In genomic region chr10:67328208-67328607, GRCm38 (mm10) we compare ENCODE assay signal across 24 mouse cellular contexts. TPM values are rescaled to one million over a fixed set of nuclear protein-coding genes. Genes with fewer than 3 reads are reported as not detected.
DNase-seq lines count a peak whose midpoint lies in the region; ATAC-seq and TF ChIP-seq lines count a peak whose summit lies in the region.
"Had no signal": no experiment of that assay in that cellular context is flagged by ENCODE, and none has a peak within 500 bp of the region (broad histone marks: within the 10 kb centered on the region; RNA-seq: fewer than 3 reads in every experiment).

No protein-coding gene starts in this region.

- no peaks in the 10 kb centered on the region for H3K36me3 ChIP-seq in forebrain, embryonic 14.5 days (ENCODE audit: control insufficient read depth, insufficient read depth, low read length)
- no peaks in the 10 kb centered on the region for H3K36me3 ChIP-seq in forebrain, postnatal 0 days (ENCODE audit: insufficient read depth)
- no peaks in the 10 kb centered on the region for H3K36me3 ChIP-seq in hindbrain, embryonic 13.5 days
- no peaks in the 10 kb centered on the region for H3K36me3 ChIP-seq in hindbrain, embryonic 16.5 days (ENCODE audit: control insufficient read depth, insufficient read depth, low read length)
- H3K36me3 ChIP-seq in midbrain, embryonic 11.5 days (ENCODE audit: control insufficient read depth, insufficient read depth, low read length) = no peaks in the 10 kb centered on the region
- H3K36me3 ChIP-seq in midbrain, postnatal 0 days (ENCODE audit: insufficient read depth, low read length) = no peaks in the 10 kb centered on the region
- H3K36me3 ChIP-seq: embryonic facial prominence, embryonic 10.5 days; embryonic facial prominence, embryonic 12.5 days had no signal

- 86% methylated on average over 5 of the region's 5 CpGs for WGBS in forebrain, embryonic 14.5 days
- 84% methylated on average over 5 of the region's 5 CpGs for WGBS in forebrain, postnatal 0 days
- 76% methylated on average over 5 of the region's 5 CpGs for WGBS in hindbrain, embryonic 13.5 days
- 82% methylated on average over 5 of the region's 5 CpGs for WGBS in hindbrain, embryonic 16.5 days
- WGBS in midbrain, embryonic 11.5 days = 83% methylated on average over 5 of the region's 5 CpGs
- WGBS in midbrain, postnatal 0 days = 92% methylated on average over 5 of the region's 5 CpGs

- TF ChIP-seq CTCF in forebrain, postnatal 0 days (IDR thresholded peaks at IDR 0.05; ENCODE audit: low read depth) = no peak
- no peak for TF ChIP-seq CTCF in midbrain, postnatal 0 days (IDR thresholded peaks at IDR 0.05)

- no peak for DNase-seq in forebrain, embryonic 14.5 days (ENCODE audit: low spot score)
- DNase-seq in forebrain, postnatal 0 days = no peak
- DNase-seq in midbrain, embryonic 11.5 days (ENCODE audit: low spot score, missing footprints) = peak; percentile 47
- DNase-seq in midbrain, postnatal 0 days (ENCODE audit: low spot score) = no peak
- DNase-seq: adrenal gland, adult 8-10 months; adrenal gland, postnatal 14 days; adrenal gland, postnatal 36 days; B cell, adult 2 months; cerebellum, adult 11-12 months; cerebellum, adult 2 months; cerebellum, adult 9-10 months; cerebellum, postnatal 10 days; cerebellum, postnatal 25 days had no signal

- no peak overlapping the region for H3K27ac ChIP-seq in forebrain, embryonic 14.5 days (ENCODE audit: low read depth, low read length)
- no peak overlapping the region for H3K27ac ChIP-seq in forebrain, postnatal 0 days (ENCODE audit: low read depth, low read length)
- no peak overlapping the region for H3K27ac ChIP-seq in hindbrain, embryonic 13.5 days
- no peak overlapping the region for H3K27ac ChIP-seq in hindbrain, embryonic 16.5 days (ENCODE audit: low read depth, low read length)
- H3K27ac ChIP-seq in midbrain, embryonic 11.5 days (ENCODE audit: low read depth, low read length) = no peak overlapping the region
- no peak overlapping the region for H3K27ac ChIP-seq in midbrain, postnatal 0 days (ENCODE audit: low read depth, low read length)
- H3K27ac ChIP-seq: embryonic facial prominence, embryonic 10.5 days; embryonic facial prominence, embryonic 12.5 days; forebrain, embryonic 13.5 days had no signal

- H3K4me3 ChIP-seq in forebrain, embryonic 14.5 days (ENCODE audit: low read depth, low read length) = no peak overlapping the region
- H3K4me3 ChIP-seq in forebrain, postnatal 0 days (ENCODE audit: low read depth, low read length) = no peak overlapping the region
- H3K4me3 ChIP-seq in hindbrain, embryonic 13.5 days = no peak overlapping the region
- H3K4me3 ChIP-seq in hindbrain, embryonic 16.5 days (ENCODE audit: low read length) = no peak overlapping the region
- H3K4me3 ChIP-seq in midbrain, embryonic 11.5 days (ENCODE audit: low read depth, low read length) = no peak overlapping the region
- no peak overlapping the region for H3K4me3 ChIP-seq in midbrain, postnatal 0 days (ENCODE audit: low read depth, low read length)
- H3K4me3 ChIP-seq: embryonic facial prominence, embryonic 10.5 days; embryonic facial prominence, embryonic 12.5 days; forebrain, embryonic 13.5 days had no signal

- no peak overlapping the region for H3K4me2 ChIP-seq in forebrain, embryonic 14.5 days (ENCODE audit: low read length)
- H3K4me2 ChIP-seq in forebrain, postnatal 0 days (ENCODE audit: low read depth) = no peak overlapping the region
- H3K4me2 ChIP-seq in hindbrain, embryonic 13.5 days = no peak overlapping the region
- H3K4me2 ChIP-seq in hindbrain, embryonic 16.5 days (ENCODE audit: low read length) = no peak overlapping the region
- H3K4me2 ChIP-seq in midbrain, embryonic 11.5 days = no peak overlapping the region
- no peak overlapping the region for H3K4me2 ChIP-seq in midbrain, postnatal 0 days (ENCODE audit: low read depth, low read length, poor library complexity, severe bottlenecking)
- H3K4me2 ChIP-seq: embryonic facial prominence, embryonic 12.5 days; forebrain, embryonic 13.5 days had no signal

- no peaks in the 10 kb centered on the region for H3K27me3 ChIP-seq in forebrain, embryonic 14.5 days (replicated peaks; ENCODE audit: control insufficient read depth, insufficient read depth, low read length)
- H3K27me3 ChIP-seq in forebrain, postnatal 0 days (ENCODE audit: insufficient read depth, low read length) = no peaks in the 10 kb centered on the region
- 0 out of 2 replicates have a peak, but pooled peaks cover 5% of the 10 kb centered on the region for H3K27me3 ChIP-seq in hindbrain, embryonic 13.5 days
- H3K27me3 ChIP-seq in hindbrain, embryonic 16.5 days (replicated peaks; ENCODE audit: control insufficient read depth, insufficient read depth, low read length) = no peaks in the 10 kb centered on the region
- no peaks in the 10 kb centered on the region for H3K27me3 ChIP-seq in midbrain, embryonic 11.5 days (ENCODE audit: control insufficient read depth, insufficient read depth, low read length)
- no peaks in the 10 kb centered on the region for H3K27me3 ChIP-seq in midbrain, postnatal 0 days (ENCODE audit: insufficient read depth, low read length)
- H3K27me3 ChIP-seq: CH12.LX; embryonic facial prominence, embryonic 12.5 days; forebrain, embryonic 13.5 days had no signal

- no peak overlapping the region for H3K9ac ChIP-seq in forebrain, embryonic 14.5 days (ENCODE audit: low read length)
- no peak overlapping the region for H3K9ac ChIP-seq in forebrain, postnatal 0 days
- H3K9ac ChIP-seq in hindbrain, embryonic 13.5 days = no peak overlapping the region
- H3K9ac ChIP-seq in hindbrain, embryonic 16.5 days (ENCODE audit: low read depth, low read length) = no peak overlapping the region
- H3K9ac ChIP-seq in midbrain, embryonic 11.5 days (ENCODE audit: low read length) = no peak overlapping the region
- no peak overlapping the region for H3K9ac ChIP-seq in midbrain, postnatal 0 days (replicated peaks; ENCODE audit: low read length, poor library complexity, severe bottlenecking)
- H3K9ac ChIP-seq: embryonic facial prominence, embryonic 12.5 days; forebrain, embryonic 13.5 days had no signal

- no peaks in the 10 kb centered on the region for H3K4me1 ChIP-seq in forebrain, embryonic 14.5 days (ENCODE audit: control insufficient read depth, insufficient read depth, low read length)
- no peaks in the 10 kb centered on the region for H3K4me1 ChIP-seq in forebrain, postnatal 0 days (ENCODE audit: insufficient read depth)
- no peaks in the 10 kb centered on the region for H3K4me1 ChIP-seq in hindbrain, embryonic 13.5 days (replicated peaks)
- H3K4me1 ChIP-seq in hindbrain, embryonic 16.5 days (ENCODE audit: control insufficient read depth, insufficient read depth, low read depth, low read length) = no peaks in the 10 kb centered on the region
- 0 out of 2 replicates have a peak, but pooled peaks cover 3% of the 10 kb centered on the region for H3K4me1 ChIP-seq in midbrain, embryonic 11.5 days (ENCODE audit: control insufficient read depth, insufficient read depth, low read length)
- H3K4me1 ChIP-seq in midbrain, postnatal 0 days (ENCODE audit: insufficient read depth, low read length) = no peaks in the 10 kb centered on the region
- H3K4me1 ChIP-seq: embryonic facial prominence, embryonic 12.5 days; forebrain, embryonic 13.5 days had no signal

- no peaks in the 10 kb centered on the region for H3K9me3 ChIP-seq in forebrain, embryonic 14.5 days (replicated peaks; ENCODE audit: control insufficient read depth, low read length)
- H3K9me3 ChIP-seq in forebrain, postnatal 0 days (ENCODE audit: low read length) = no peaks in the 10 kb centered on the region
- H3K9me3 ChIP-seq in hindbrain, embryonic 13.5 days = no peaks in the 10 kb centered on the region
- H3K9me3 ChIP-seq in hindbrain, embryonic 16.5 days (ENCODE audit: control insufficient read depth, low read length) = no peaks in the 10 kb centered on the region
- H3K9me3 ChIP-seq in midbrain, embryonic 11.5 days (ENCODE audit: control insufficient read depth, low read length) = no peaks in the 10 kb centered on the region
- H3K9me3 ChIP-seq in midbrain, postnatal 0 days (ENCODE audit: low read length) = no peaks in the 10 kb centered on the region
- H3K9me3 ChIP-seq: embryonic facial prominence, embryonic 10.5 days; embryonic facial prominence, embryonic 12.5 days; forebrain, embryonic 13.5 days; G1E had no signal

- ATAC-seq in forebrain, embryonic 14.5 days = peak; percentile 32; the same call in 1 of the 2 replicates
- ATAC-seq in forebrain, postnatal 0 days = no peak
- ATAC-seq in hindbrain, embryonic 13.5 days (ENCODE audit: low FRiP score) = 0 out of 2 replicates have a peak, but pooled peaks have one; percentile 52
- ATAC-seq in hindbrain, embryonic 16.5 days = no peak
- no peak for ATAC-seq in midbrain, embryonic 11.5 days (ENCODE audit: low FRiP score)
- ATAC-seq in midbrain, postnatal 0 days (ENCODE audit: low FRiP score) = no peak
- ATAC-seq: activated CD4-positive, CD25-positive, alpha-beta regulatory T cell, adult 4 months; CD4-positive, CD25-positive, alpha-beta regulatory T cell, adult 4 months; forebrain, embryonic 13.5 days; forebrain, embryonic 16.5 days; Patski had no signal

RNA-seq across cellular contexts. Expression of gene Nrbf2, which starts 43.1 kb away (rescaled TPM):
- 41.7 and 48.5 TPM in 2 replicates for polyA plus RNA-seq in forebrain, embryonic 14.5 days (2014; fragmentation: Nextera tagmentation; extraction: Ambion mirVana)
- total RNA-seq in forebrain, postnatal 0 days (2014; rRNA removed) = 16.8 and 26.4 TPM in 2 replicates
- polyA plus RNA-seq in forebrain, postnatal 0 days (2015; fragmentation: Nextera tagmentation; extraction: Ambion mirVana) = 37.2 and 39.8 TPM in 2 replicates
- polyA plus RNA-seq in hindbrain, embryonic 13.5 days (2015; fragmentation: Nextera tagmentation; extraction: Ambion mirVana) = 44.0 and 44.5 TPM in 2 replicates
- 38.5 and 40.6 TPM in 2 replicates for polyA plus RNA-seq in hindbrain, embryonic 16.5 days (2015; fragmentation: Nextera tagmentation; extraction: Ambion mirVana)
- polyA plus RNA-seq in midbrain, embryonic 11.5 days (2014; fragmentation: Nextera tagmentation; extraction: Ambion mirVana) = 43.6 and 51.1 TPM in 2 replicates
- total RNA-seq in midbrain, postnatal 0 days (2014; rRNA removed) = 15.5 and 17.3 TPM in 2 replicates
- polyA plus RNA-seq in midbrain, postnatal 0 days (2015; fragmentation: Nextera tagmentation; extraction: Ambion mirVana) = 34.4 and 36.1 TPM in 2 replicates

Comparison
In these comparisons a context has a peak if more than half of its experiments do, and no peak if none do; other contexts are left out.
1. ATAC-seq: peak in forebrain, embryonic 14.5 days (single experiment) and hindbrain, embryonic 13.5 days (single experiment); none in forebrain, postnatal 0 days (single experiment), hindbrain, embryonic 16.5 days (single experiment), midbrain, embryonic 11.5 days (single experiment) and midbrain, postnatal 0 days (single experiment).